Mouse (Mus musculus) heart, postnatal 36 days (tissue): ENCODE results near the gene Olfr1134. TPM values are rescaled to one million over a fixed set of nuclear protein-coding genes. Genes with fewer than 3 reads are reported as not detected.
"Not testable (repeated sequence)": the region's sequence is repeated elsewhere in the genome, so short reads cannot be mapped to it uniquely, and the experiment has no call there.

Source experiments
- DNase-seq, 2 experiments: peaks; one replicate each; pipeline ENCODE4 v3.0.0; 2021 to 2022
- intact Hi-C: fragments of 180-260 bp; cut with DNase I; formaldehyde crosslinking; loops from one replicate; pipeline ENCODE4 v1.15.1; 2025
- total RNA-seq, 2 experiments: library from RNA; stranded (reverse); gene quantifications; 2 replicates each; pipeline ENCODE4 v1.2.3; 2021

The Olfr1134 gene
- not detected for total RNA-seq

- no peak for DNase-seq
- intact Hi-C loops: no loop called here
These were observed at the start of gene Olfr1134 for GRCm38 (mm10) chr2:87658360-87658759. Gene Olfr1134, minus strand, starts transcription at chr2:87658460.

- intact Hi-C loops: no loop called here
- DNase-seq: no peak
These were observed 35.6 kb upstream of the Olfr1134 start, which contains the start of gene Olfr1136 for GRCm38 (mm10) chr2:87693847-87694246. Gene Olfr1136, minus strand, starts transcription at chr2:87693947.

GRCm38 (mm10) chr2:87673564-87673963 is 15.3 kb upstream of the Olfr1134 start, which contains the start of gene Olfr1135:
Gene Olfr1135, minus strand, starts transcription at chr2:87673664.
- intact Hi-C loops: no loop called here
- DNase-seq: no peak

GRCm38 (mm10) chr2:87647274-87647673 is 11.0 kb downstream of the Olfr1134 start, which contains the start of gene Olfr1133:
Gene Olfr1133, minus strand, starts transcription at chr2:87647374.
- intact Hi-C loops: no loop called here
- no peak for DNase-seq

GRCm38 (mm10) chr2:87642441-87642840 is 15.8 kb downstream of the Olfr1134 start:
- intact Hi-C loops: no loop called here
- no peak for DNase-seq

GRCm38 (mm10) chr2:87637435-87637834 is 20.8 kb downstream of the Olfr1134 start, which contains the start of gene Olfr1132:
Gene Olfr1132, minus strand, starts transcription at chr2:87637535.
- intact Hi-C loops: no loop called here
- DNase-seq: no peak

- DNase-seq: no peak
- intact Hi-C loops: no loop called here
These were observed 31.5 kb downstream of the Olfr1134 start, which contains the start of gene Olfr1131 for GRCm38 (mm10) chr2:87626804-87627203. Gene Olfr1131, plus strand, starts transcription at chr2:87627104.

GRCm38 (mm10) chr2:87605912-87606311 is 52.3 kb downstream of the Olfr1134 start, which contains the start of gene Olfr1130:
Gene Olfr1130, plus strand, starts transcription at chr2:87606212.
- DNase-seq, intact Hi-C loops: not testable (repeated sequence)

Other genes with a start within 250 kb of the Olfr1134 start
- not detected for gene Olfr1123, start 241.8 kb downstream of the Olfr1134 start, total RNA-seq
- not detected for gene Olfr1124, start 228.2 kb downstream of the Olfr1134 start, total RNA-seq
- not detected for gene Olfr1126, start 204.5 kb downstream of the Olfr1134 start, total RNA-seq
- gene Pramel7, start 161.4 kb downstream of the Olfr1134 start, total RNA-seq: not detected
- not detected for gene Pramel6, start 151.9 kb downstream of the Olfr1134 start, total RNA-seq
- gene Olfr153, start 126.7 kb downstream of the Olfr1134 start, total RNA-seq: not detected
- not detected for gene Olfr1128, start 112.9 kb downstream of the Olfr1134 start, total RNA-seq
- gene Olfr1129, start 84.6 kb downstream of the Olfr1134 start, total RNA-seq: not detected
- gene Olfr1130, start 52.2 kb downstream of the Olfr1134 start, total RNA-seq: not detected
- gene Olfr1131, start 31.4 kb downstream of the Olfr1134 start, total RNA-seq: not detected
- not detected for gene Olfr1132, start 20.9 kb downstream of the Olfr1134 start, total RNA-seq
- not detected for gene Olfr1133, start 11.1 kb downstream of the Olfr1134 start, total RNA-seq
- gene Olfr1135, start 15.2 kb upstream of the Olfr1134 start, total RNA-seq: not detected
- gene Olfr1136, start 35.5 kb upstream of the Olfr1134 start, total RNA-seq: not detected
- gene Olfr1137, start 54.7 kb upstream of the Olfr1134 start, total RNA-seq: not detected
- not detected for gene Olfr1138, start 81.5 kb upstream of the Olfr1134 start, total RNA-seq
- not detected for gene Olfr1140, start 85.3 kb upstream of the Olfr1134 start, total RNA-seq
- not detected for gene Olfr1141, start 95.5 kb upstream of the Olfr1134 start, total RNA-seq
- not detected for gene Olfr152, start 121.0 kb upstream of the Olfr1134 start, total RNA-seq
- not detected for gene Olfr1143, start 142.1 kb upstream of the Olfr1134 start, total RNA-seq
- not detected for gene Olfr1145, start 151.4 kb upstream of the Olfr1134 start, total RNA-seq
- not detected for gene Olfr1148, start 172.1 kb upstream of the Olfr1134 start, total RNA-seq
- gene Olfr1150-ps1, start 185.5 kb upstream of the Olfr1134 start, total RNA-seq: not detected
- gene Olfr1151, start 197.4 kb upstream of the Olfr1134 start, total RNA-seq: not detected
- not detected for gene Olfr1152, start 208.0 kb upstream of the Olfr1134 start, total RNA-seq
- gene Olfr1153, start 236.5 kb upstream of the Olfr1134 start, total RNA-seq: not detected
- not detected for gene Olfr1154, start 246.7 kb upstream of the Olfr1134 start, total RNA-seq